Mouse (Mus musculus): ENCODE results near the gene Prss22. TPM values are rescaled to one million over a fixed set of nuclear protein-coding genes. Genes with fewer than 3 reads are reported as not detected.

The Prss22 gene
- 1.3 and 1.7 TPM in 2 replicates for polyA plus RNA-seq (2016; fragmentation: Nextera tagmentation; extraction: Ambion mirVana)

DNA sequence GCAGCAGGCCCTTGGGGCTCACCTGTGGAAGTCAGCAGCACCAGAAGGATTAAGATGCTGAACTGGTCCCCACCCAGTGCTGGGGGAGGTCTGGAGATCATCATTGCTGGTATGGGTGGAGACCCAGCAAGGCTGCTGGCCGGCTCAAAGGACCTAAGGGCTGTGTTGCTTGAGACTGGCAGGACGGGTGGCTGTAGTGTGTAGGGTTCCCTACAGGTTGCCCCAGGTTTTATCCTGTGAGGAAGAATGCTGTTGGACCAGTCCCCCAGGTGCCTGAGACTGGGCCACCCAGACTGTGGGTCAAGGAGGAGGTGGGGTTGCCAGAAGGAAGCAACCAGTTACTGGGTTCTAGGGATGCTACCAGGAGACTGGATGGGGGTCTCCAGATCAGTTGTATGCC lies at the start of gene Prss22:
Prss22 (minus strand) TSS at position 200 of the 400 bp plus-strand sequence.
- no peaks in the 10 kb centered on the region for H3K36me3 ChIP-seq
- H3K27ac ChIP-seq: no peak within 1 kb of the TSS
- peaks cover 6% of the 10 kb centered on the region; the same call in 1 of the 2 replicates for H3K27me3 ChIP-seq (ENCODE audit: low read depth, poor library complexity, severe bottlenecking)
- peaks cover 11% of the 10 kb centered on the region for H3K4me1 ChIP-seq
- no peaks in the 10 kb centered on the region for H3K9me3 ChIP-seq (replicated peaks)
- no peak for DNase-seq (ENCODE audit: low spot score)
- 60% methylated on average over 2 of the region's 2 CpGs for WGBS
- no peak within 1 kb of the TSS; the same call in 1 of the 2 replicates for H3K4me3 ChIP-seq

- Histone ChIP-seq H3K27ac (no peak overlapping the region), H3K27me3 (ENCODE audit: low read depth, poor library complexity, severe bottlenecking) (no peaks in the 10 kb centered on the region), H3K4me3 (no peak overlapping the region), H3K36me3 (peaks cover 50% of the 10 kb centered on the region), H3K9me3 (replicated peaks) (no peaks in the 10 kb centered on the region), H3K4me1 (no peaks in the 10 kb centered on the region)
- WGBS: 44% methylated on average over 5 of the region's 5 CpGs
- DNase-seq (ENCODE audit: low spot score): no peak
These were observed 48.1 kb upstream of the Prss22 start for GRCm38 (mm10) chr17:24046026-24046425.

GRCm38 (mm10) chr17:24045608-24046007 lies 47.7 kb upstream of the Prss22 start:
- H3K27ac ChIP-seq: no peak overlapping the region
- no peak for DNase-seq (ENCODE audit: low spot score)
- H3K4me3 ChIP-seq: no peak overlapping the region
- H3K36me3 ChIP-seq: peaks cover 46% of the 10 kb centered on the region
- H3K4me1 ChIP-seq: no peaks in the 10 kb centered on the region
- 83% methylated on average over 10 of the region's 10 CpGs for WGBS
- H3K27me3 ChIP-seq (ENCODE audit: low read depth, poor library complexity, severe bottlenecking): no peaks in the 10 kb centered on the region
- no peaks in the 10 kb centered on the region for H3K9me3 ChIP-seq (replicated peaks)

DNA sequence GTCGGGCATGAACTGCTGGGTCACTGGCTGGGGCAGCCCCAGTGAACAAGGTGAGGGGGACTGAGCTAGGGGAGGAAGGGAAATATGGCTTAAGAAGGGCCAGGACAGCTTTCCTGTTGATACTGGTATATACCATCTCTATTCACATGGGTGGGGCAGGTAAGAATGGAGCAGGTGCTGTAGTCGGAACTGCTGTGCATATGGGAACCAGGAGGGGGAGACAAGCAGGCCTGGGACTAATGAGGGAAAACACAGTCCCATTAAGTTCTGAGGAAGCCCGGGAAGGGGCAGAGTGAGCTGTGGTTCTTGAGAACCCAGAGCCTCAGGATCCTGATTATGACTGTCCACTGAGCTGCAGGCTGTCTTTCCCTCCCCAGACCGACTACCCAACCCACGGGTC lies 46.6 kb upstream of the Prss22 start:
- WGBS: 61% methylated on average over 5 of the region's 5 CpGs
- Histone ChIP-seq H3K4me1 (no peaks in the 10 kb centered on the region), H3K36me3 (peaks cover 35% of the 10 kb centered on the region), H3K27ac (no peak overlapping the region), H3K9me3 (replicated peaks) (no peaks in the 10 kb centered on the region), H3K27me3 (ENCODE audit: low read depth, poor library complexity, severe bottlenecking) (no peaks in the 10 kb centered on the region), H3K4me3 (no peak overlapping the region)
- no peak for DNase-seq (ENCODE audit: low spot score)

GRCm38 (mm10) chr17:24037844-24038243 lies 39.9 kb upstream of the Prss22 start, which contains the start of gene Prss27:
Gene Prss27 (plus strand): TSS chr17:24038144.
- Histone ChIP-seq H3K36me3 (no peaks in the 10 kb centered on the region), H3K4me1 (no peaks in the 10 kb centered on the region), H3K4me3 (no peak within 1 kb of the TSS), H3K9me3 (replicated peaks) (no peaks in the 10 kb centered on the region), H3K27ac (no peak within 1 kb of the TSS), H3K27me3 (ENCODE audit: low read depth, poor library complexity, severe bottlenecking) (no peaks in the 10 kb centered on the region)
- 77% methylated on average over 4 of the region's 4 CpGs for WGBS
- no peak for DNase-seq (ENCODE audit: low spot score)

- no peaks in the 10 kb centered on the region for H3K36me3 ChIP-seq
- no peak overlapping the region for H3K27ac ChIP-seq
- H3K9me3 ChIP-seq (replicated peaks): no peaks in the 10 kb centered on the region
- H3K27me3 ChIP-seq (ENCODE audit: low read depth, poor library complexity, severe bottlenecking): no peaks in the 10 kb centered on the region
- DNase-seq (ENCODE audit: low spot score): no peak
- H3K4me3 ChIP-seq: no peak overlapping the region
- no peaks in the 10 kb centered on the region for H3K4me1 ChIP-seq
- 87% methylated on average over 13 of the region's 13 CpGs for WGBS
These were observed 39.5 kb upstream of the Prss22 start for GRCm38 (mm10) chr17:24037360-24037759.

GRCm38 (mm10) chr17:24036954-24037353 lies 39.1 kb upstream of the Prss22 start:
- Histone ChIP-seq H3K4me3 (no peak overlapping the region), H3K27me3 (ENCODE audit: low read depth, poor library complexity, severe bottlenecking) (no peaks in the 10 kb centered on the region), H3K27ac (no peak overlapping the region), H3K9me3 (replicated peaks) (no peaks in the 10 kb centered on the region), H3K36me3 (no peaks in the 10 kb centered on the region), H3K4me1 (no peaks in the 10 kb centered on the region)
- WGBS: 83% methylated on average over 6 of the region's 6 CpGs
- no peak for DNase-seq (ENCODE audit: low spot score)

GRCm38 (mm10) chr17:24035087-24035486 lies 37.2 kb upstream of the Prss22 start:
- no peaks in the 10 kb centered on the region for H3K9me3 ChIP-seq (replicated peaks)
- H3K4me3 ChIP-seq: no peak overlapping the region
- no peaks in the 10 kb centered on the region for H3K27me3 ChIP-seq (ENCODE audit: low read depth, poor library complexity, severe bottlenecking)
- no peaks in the 10 kb centered on the region for H3K4me1 ChIP-seq
- no peaks in the 10 kb centered on the region for H3K36me3 ChIP-seq
- 85% methylated on average over 7 of the region's 7 CpGs for WGBS
- no peak for DNase-seq (ENCODE audit: low spot score)
- no peak overlapping the region for H3K27ac ChIP-seq

DNA sequence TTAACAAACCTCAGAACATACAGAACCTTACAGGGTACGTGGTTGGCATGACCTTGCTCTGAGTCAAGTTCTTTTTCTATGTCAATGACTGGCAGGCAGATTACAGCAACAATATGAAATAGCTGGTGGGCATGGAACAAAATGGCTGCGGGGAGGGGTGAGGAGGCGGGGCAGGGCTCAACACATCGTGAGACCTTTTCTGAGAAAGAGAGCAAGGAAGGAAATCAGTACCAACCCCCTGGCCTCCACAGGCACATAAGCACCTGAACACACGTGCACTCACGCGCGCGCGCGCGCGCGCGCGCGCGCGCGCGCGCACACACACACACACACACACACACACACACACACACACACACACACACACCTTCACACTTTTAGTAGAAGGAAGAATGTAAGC lies 32.7 kb upstream of the Prss22 start:
- Histone ChIP-seq H3K27ac (no peak overlapping the region), H3K36me3 (no peaks in the 10 kb centered on the region), H3K9me3 (replicated peaks) (no peaks in the 10 kb centered on the region), H3K4me3 (no peak overlapping the region), H3K4me1 (no peaks in the 10 kb centered on the region), H3K27me3 (ENCODE audit: low read depth, poor library complexity, severe bottlenecking) (no peaks in the 10 kb centered on the region)
- WGBS: 86% methylated on average over 21 of the region's 22 CpGs
- no peak for DNase-seq (ENCODE audit: low spot score)

DNA sequence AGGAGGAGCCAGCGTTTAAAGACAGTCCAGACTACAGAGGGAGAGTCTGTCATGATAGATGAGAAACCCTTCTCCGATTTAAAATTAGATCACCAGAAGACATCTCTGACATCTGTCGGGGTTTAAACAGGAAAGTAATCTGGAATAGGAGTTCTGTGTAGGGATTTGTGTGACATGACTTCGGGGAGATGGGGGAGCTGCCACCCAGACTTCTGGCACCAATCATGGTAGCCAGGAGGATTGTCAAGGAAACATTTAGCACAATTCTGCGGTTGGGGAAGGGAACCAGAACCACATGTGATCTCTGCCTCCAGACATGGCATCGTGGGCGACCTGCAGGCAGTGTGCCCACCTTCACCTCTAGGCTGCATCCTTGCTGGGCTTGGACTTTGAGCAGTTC lies 31.6 kb upstream of the Prss22 start:
- Histone ChIP-seq H3K27me3 (ENCODE audit: low read depth, poor library complexity, severe bottlenecking) (no peaks in the 10 kb centered on the region), H3K4me3 (no peak overlapping the region), H3K4me1 (no peaks in the 10 kb centered on the region), H3K27ac (no peak overlapping the region), H3K36me3 (no peaks in the 10 kb centered on the region), H3K9me3 (replicated peaks) (no peaks in the 10 kb centered on the region)
- 85% methylated on average over 7 of the region's 7 CpGs for WGBS
- DNase-seq (ENCODE audit: low spot score): no peak

DNA sequence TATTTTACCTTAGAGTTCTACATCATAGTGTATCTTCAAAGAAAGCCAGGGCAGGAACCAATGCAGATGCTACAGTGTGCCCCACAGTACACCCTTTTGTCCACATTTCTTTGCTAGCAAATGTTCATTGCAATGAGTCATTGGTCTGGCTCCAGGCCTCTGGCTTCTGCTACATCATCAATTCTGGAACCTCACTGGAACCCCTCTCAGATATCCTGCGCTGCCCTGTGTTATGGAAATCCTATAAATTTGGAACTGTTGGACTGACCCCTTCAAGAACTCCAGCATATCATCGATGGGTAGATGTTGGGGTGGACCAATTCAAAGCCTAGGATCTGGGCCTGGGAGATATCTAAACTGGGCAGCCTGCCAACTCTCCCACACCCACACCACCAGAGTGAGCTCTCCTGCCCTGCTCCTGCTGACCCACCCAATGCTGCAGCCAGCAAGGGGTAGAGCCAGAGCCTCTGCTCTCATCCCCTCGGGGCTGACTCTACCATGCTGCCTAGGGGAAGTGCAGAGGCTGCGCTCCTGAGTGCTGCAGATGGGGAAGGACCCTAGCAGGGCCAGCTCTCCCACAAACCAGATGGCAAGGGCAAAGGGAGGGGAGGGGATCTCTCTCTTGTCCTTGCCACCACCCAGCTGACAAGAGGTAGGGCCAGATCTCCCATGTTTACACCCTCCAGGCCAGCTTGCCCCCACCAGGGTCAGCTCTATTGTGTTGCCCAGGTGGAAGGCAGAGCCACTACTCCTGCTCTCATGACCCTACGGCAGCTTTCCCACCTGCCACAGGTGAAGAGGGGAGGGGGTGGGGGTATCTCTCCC lies 23.7 kb upstream of the Prss22 start:
- no peaks in the 10 kb centered on the region for H3K9me3 ChIP-seq (replicated peaks)
- WGBS: 76% methylated on average over 5 of the region's 5 CpGs
- peaks cover 5% of the 10 kb centered on the region; the same call in 1 of the 2 replicates for H3K4me1 ChIP-seq
- no peaks in the 10 kb centered on the region for H3K27me3 ChIP-seq (ENCODE audit: low read depth, poor library complexity, severe bottlenecking)
- no peak overlapping the region for H3K4me3 ChIP-seq
- no peak overlapping the region for H3K27ac ChIP-seq
- H3K36me3 ChIP-seq: no peaks in the 10 kb centered on the region
- no peak for DNase-seq (ENCODE audit: low spot score)

DNA sequence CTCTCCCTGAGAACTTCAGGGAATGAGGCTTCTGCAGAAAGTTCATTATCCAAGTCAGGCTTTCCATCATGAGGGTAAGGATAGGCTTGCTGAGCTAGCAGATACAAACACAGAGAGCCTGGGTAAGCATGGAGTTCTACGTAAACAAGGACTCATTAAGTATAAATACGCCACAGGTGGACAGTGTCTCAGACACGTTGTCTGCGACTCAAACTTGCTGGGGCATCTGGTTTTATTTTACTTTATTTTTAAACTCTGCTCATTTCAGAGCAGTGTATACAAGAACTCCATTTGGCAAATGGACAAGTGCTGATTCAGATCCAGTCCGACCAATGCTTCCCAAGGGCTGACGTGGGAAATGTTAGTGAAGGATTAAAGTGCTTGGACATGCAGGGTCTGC lies 22.8 kb upstream of the Prss22 start:
- Histone ChIP-seq H3K27me3 (ENCODE audit: low read depth, poor library complexity, severe bottlenecking) (no peaks in the 10 kb centered on the region), H3K4me1 (peaks cover 9% of the 10 kb centered on the region), H3K27ac (no peak overlapping the region), H3K9me3 (replicated peaks) (no peaks in the 10 kb centered on the region), H3K36me3 (no peaks in the 10 kb centered on the region), H3K4me3 (no peak overlapping the region)
- 64% methylated on average over 6 of the region's 6 CpGs for WGBS
- no peak for DNase-seq (ENCODE audit: low spot score)

- peak; percentile 54 for DNase-seq (ENCODE audit: low spot score)
These were observed 17.8 kb upstream of the Prss22 start for GRCm38 (mm10) chr17:24015727-24016126.

More at GRCm38 (mm10) chr17:24015727-24016126, 17.8 kb upstream of the Prss22 start:
- Histone ChIP-seq H3K36me3 (no peaks in the 10 kb centered on the region), H3K4me3 (no peak overlapping the region), H3K27ac (no peak overlapping the region; the same call in 1 of the 2 replicates), H3K27me3 (ENCODE audit: low read depth, poor library complexity, severe bottlenecking) (no peaks in the 10 kb centered on the region), H3K9me3 (replicated peaks) (no peaks in the 10 kb centered on the region), H3K4me1 (peaks cover 11% of the 10 kb centered on the region)
- WGBS: 29% methylated on average over 14 of the region's 14 CpGs

Measured in limb, embryonic 10.5 days (tissue).